Mouse (Mus musculus) bone marrow, adult 2 months (tissue): Measurements from ENCODE around the gene Ptcd3.

Experiments
- CTCF ChIP-seq: fragments of 200-500 bp; IDR thresholded peaks from 2 replicates; pipeline ENCODE4 v1.5.1; 2011; ENCODE audit warnings: low read length, control low read depth; ENCODE audit not compliant: control insufficient read depth, insufficient read depth
- POLR2A ChIP-seq: fragments of 200-500 bp; IDR thresholded peaks from 2 replicates; pipeline ENCODE4 v1.6.1; 2011; ENCODE audit warnings: low read depth, mild to moderate bottlenecking, control low read depth, low read length, borderline replicate concordance; ENCODE audit not compliant: control insufficient read depth

DNA sequence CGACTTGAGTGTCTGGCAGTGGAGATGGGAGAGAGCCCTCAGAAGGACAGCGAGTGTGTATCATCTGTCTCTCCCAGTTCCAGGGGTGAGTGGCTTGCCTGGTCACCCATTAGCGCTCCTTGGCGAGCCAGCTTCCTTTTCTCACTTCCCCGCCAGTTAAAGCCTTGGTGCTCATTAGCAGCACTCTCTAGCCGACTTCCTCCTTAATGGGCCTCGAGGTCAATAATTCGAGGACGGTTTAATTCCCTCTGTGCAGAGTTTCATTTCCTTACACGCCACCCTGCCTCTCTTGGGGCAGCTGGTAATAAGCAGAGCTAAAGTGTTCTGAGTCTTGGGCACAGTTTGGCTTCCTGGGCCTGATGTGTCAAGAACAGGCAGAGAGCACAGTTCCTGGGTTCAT lies 21.5 kb upstream of the Ptcd3 start:
- TF ChIP-seq CTCF (no peak), POLR2A (no peak)
